Mouse (Mus musculus): ENCODE measurements around the gene Rabgap1l.

GRCm38 (mm10) chr1:160550636-160551035 lies 242.4 kb downstream of the Rabgap1l start:
- TF ChIP-seq CTCF (IDR thresholded peaks at IDR 0.05; ENCODE audit: borderline replicate concordance, control insufficient read depth, extremely low read depth, insufficient read depth, low read length, poor library complexity) (no peak), POLR2A (IDR thresholded peaks at IDR 0.05; ENCODE audit: control insufficient read depth, extremely low read depth, insufficient read depth, low read length, poor library complexity) (no peak)

Data from thymus, adult 2 months (tissue).